Mouse (Mus musculus) CD8-positive naive resting alpha-beta T cell, adult 2 months (primary cell): ENCODE measurements around the gene Alg12.
"Not testable (repeated sequence)": the region's sequence is repeated elsewhere in the genome, so short reads cannot be mapped to it uniquely, and the experiment has no call there.

Experiments
- DNase-seq, 2 experiments: peaks; one replicate each; pipeline ENCODE4 v3.0.0; 2022; ENCODE audit warnings: low read depth in 2 of 2, low spot score in 2 of 2

The Alg12 gene

DNA sequence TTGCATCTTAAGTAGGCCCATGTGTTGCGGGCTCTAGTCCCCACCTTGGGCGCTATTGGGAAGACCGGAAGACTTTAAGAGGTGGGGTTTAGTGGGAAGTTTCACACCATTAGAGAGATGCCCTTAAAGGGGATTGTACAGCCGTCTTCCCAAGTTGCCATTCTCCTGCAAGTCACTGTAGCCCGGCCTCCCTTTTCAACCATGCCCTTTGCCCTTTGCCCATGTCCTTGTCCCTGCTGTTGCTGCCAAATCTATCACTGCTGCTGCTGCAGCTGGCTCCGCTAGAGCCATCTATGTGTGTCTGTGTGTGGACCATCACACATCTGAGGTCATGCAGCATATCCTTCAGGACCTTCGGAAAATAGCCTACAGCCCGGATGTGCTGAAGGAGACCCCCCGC is 13.4 kb upstream of the Alg12 start:
- no peak for DNase-seq

DNA sequence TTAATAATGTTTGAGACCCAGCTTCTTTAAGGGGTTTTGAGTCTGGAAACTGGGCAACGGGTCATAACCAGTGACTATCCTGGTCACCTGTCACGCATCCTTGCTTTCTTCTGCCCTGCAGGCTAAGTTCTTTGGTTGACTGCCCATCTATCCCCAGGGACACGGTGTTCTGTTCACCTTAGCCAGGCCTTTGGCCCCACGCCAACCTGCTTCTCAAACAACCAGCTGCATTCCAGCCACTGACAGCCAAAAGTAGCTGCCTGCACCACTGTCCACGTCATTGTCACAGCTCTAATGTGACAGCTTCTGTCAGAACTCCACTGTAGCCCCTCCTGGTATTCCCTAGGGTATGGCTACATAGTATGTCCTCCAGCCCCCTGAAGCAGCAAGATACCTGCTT is 12.4 kb upstream of the Alg12 start:
- DNase-seq: no peak

DNA sequence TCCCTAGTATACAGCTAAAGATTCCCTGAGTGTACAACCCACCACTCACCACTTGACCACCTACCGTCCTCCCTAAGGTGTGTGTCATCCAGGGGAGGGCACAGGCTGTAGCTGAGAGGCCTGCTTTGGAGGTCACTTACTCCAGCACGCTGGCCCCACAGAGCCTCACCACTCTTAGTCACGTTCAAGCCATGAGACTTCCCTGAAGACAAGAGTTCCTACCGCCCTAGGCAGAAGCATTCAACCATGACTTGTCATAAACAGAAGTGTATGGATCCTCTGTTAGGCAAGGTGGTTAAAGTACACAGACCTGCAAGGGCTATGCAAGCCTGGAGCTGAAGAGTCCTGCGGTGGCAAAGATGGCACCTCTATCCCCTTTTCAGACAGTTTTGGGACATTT is 11.6 kb upstream of the Alg12 start:
- DNase-seq: no peak

DNA sequence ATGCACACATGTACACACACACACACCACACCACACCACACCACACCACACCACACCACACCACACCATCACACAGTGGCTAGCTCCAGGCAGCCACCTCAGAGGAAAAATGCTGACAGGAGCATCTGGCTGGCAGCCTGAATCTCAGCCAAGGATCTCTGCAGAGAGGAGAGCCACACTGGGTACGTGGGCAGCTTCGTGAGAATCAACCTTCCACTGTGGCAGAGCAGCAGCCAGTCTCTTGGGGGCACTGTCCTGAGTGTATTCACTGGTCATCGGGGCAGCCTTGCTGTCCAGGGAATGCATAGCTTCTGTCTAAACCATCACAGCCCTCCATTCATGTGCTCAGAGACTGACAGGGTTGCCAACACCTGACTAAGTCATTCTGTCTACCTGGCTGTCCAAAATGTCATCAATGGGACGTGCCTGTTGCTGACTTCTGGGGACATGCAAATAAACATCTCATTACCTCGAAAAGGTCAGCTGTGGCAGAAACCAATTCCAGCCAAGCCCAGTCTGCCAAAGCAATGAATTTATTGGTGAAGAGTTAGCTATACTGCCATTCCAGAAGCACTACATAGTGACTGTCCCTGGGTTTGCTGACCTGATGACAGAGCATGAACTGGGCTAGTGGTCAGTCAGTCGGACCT is 10.8 kb upstream of the Alg12 start:
- no peak for DNase-seq

DNA sequence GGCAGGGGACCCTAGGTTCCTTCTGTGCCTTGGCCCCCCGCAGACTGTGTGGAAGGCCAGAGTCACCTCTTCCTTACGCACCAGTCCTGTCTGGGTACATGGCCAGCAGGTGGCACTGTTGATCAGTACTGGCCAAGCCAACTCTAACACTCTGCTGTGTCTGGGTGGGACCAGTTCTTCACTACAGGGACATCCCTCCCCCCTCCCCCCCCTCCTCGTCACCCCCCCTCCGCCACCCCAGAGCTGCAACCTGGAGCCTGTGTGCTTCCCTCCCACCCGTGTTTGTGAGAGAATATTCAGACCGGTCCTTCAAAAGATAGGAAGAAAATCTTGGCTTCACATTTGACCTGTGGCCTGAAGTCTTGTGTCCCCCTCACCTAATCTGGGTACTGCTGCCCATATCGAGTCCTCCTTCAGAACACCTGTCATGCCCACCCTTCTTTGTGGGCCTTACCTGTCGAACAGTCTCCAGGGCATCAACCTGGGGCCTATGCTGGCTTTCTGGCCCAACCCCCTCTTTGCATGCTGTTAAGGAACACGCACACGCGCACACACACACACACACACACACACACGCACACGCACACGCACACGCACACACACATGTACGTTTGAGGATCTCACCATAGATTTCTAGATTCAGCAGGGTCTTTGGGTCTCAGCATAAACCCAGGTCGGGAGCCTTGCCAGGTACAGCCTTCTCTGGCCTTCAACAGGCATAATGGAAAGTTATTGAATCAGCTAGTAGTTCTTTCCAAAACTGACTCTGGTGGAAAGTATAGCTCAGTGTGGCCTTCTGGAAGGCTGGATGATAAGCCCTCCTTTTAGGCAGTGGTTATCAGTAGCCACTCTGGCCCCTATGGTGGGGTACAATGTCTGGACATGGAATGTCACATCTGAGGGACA is 9.9 kb upstream of the Alg12 start:
- peak; percentile 80 to 88 for DNase-seq

DNA sequence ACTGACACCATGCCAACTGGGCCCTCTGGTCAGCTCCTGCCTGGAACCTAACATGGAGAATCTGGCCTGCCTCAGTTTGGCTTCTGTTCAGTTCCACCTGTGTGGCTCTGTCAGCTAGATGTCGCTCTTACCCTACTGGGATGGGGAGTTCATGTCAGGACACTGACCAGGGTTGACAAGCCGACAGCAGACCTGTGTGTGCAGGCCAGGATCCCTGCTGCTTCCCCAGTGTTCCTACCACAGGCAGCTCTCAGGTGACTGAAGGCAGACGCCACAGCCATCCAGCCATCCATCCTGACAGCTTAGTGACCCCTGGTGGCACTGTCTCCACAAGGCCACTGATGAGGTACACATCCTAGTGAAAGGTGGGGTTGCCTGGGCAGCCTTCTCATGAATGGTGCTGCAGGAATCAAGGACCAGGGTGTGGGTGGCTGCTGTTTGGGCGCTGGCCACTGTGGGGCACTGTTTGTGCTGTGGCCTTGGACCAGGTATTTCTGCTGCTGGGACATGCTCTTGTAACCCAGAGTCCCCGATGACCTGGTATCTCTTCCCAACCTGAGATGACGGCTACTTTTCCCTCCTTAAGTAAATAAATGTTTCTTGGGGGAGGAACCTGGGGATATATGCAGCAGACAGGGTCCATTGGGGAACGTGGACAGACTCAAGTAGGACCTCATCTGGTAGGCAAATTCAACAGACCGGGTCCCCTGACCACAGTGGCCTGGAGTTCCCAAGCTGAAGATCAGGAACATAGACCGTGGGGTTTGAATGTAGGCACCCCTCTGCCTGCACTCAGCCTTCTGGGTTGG is 9.1 kb upstream of the Alg12 start:
- peak; percentile 32 to 49 for DNase-seq

DNA sequence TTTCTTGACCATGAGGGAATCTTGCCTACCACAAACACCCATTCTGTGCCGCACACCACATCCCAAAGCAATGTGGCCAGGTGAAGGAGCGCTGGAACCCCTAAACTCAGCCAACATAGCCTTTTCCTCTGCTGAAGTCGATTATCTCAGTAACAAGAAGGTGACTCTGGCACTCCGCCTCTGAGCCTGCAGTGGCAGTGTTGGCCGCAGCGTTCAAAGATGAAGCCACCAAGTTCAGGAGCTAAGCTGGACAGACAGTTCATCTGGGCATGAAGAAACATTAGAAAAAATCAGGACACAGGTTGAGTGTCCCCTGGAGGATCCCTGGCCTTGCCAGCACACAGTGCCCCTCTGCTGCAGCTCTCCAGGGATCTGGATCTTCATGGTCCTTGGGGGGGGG is 8.3 kb upstream of the Alg12 start:
- no peak for DNase-seq

DNA sequence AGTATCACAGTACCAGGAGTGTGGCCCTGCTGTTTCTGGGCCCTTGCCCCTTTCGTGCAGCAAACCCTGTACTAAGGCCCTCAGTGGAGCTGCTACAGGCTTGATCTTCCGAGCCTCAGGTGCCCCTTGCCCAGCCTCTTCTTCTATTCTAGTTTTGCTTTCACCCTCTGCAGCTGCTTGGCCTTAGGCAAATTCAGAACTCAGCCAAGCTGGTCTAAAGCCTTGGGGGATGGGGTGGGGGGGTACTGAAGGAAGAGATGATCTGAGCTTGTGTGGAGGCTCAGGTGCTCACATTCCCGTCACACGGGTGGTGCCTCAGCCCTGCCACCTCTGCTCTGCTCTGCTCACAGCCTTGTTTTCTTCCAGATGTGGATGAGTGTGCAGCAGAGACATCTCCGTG is 4.3 kb upstream of the Alg12 start:
- DNase-seq: no peak

DNA sequence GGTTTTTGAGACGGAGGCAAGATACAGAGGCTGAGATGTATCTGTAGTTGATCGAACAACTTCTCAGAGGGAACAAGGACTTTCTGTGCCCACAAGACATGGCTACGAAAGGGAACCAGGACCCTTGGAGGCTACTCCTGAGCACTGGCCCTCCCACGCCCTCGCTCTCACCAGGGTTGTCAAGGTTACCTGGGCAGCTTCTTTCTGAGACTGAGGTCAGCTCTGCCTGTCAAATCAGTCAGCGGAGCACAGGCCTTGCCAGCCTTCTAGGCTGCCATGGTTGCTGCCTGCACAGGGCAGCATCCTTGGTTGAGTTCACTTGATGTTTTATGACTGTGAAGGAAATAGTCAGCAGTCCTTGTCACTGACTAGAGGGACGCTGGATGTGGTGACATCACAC is 3.4 kb upstream of the Alg12 start:
- DNase-seq: no peak

DNA sequence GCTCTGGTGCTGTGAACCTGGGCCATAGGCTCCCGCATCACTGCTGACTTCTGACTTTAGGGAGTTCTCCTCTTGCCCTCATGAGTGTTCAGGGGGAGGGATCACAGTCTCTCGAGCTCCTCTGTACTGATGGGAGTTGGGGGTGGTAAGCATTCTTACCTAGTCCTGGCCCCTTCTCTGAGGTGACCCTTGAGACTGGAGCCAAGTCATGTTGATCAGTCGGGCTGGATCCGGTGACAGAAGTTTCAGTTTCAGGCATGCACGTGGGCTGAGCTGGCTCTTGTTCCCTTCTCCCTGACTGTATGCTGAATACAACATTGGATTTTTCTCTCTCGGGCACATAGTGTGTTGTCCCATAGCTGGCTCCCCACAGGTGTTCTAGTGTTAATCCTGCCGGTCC is 2.3 kb upstream of the Alg12 start:
- DNase-seq: no peak

DNA sequence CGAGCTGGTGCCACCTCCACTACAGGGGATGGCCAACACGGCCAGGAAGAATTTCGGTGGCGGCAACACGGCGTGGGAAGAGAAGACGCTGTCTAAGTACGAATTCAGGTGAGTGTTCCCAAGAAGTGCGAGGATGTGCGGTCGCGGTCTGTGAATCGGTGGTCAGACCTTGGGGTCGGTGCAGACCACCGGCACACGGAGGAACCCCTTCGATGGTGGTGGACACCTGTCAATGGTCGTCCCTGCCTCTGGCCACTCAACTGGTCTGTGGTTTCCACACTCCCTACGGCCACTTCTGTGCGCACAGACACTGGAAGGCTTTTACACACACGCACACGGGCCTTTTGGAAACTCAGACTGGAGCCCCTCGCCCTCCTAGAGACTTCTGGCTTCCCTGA is 787 bp upstream of the Alg12 start:
- no peak for DNase-seq

DNA sequence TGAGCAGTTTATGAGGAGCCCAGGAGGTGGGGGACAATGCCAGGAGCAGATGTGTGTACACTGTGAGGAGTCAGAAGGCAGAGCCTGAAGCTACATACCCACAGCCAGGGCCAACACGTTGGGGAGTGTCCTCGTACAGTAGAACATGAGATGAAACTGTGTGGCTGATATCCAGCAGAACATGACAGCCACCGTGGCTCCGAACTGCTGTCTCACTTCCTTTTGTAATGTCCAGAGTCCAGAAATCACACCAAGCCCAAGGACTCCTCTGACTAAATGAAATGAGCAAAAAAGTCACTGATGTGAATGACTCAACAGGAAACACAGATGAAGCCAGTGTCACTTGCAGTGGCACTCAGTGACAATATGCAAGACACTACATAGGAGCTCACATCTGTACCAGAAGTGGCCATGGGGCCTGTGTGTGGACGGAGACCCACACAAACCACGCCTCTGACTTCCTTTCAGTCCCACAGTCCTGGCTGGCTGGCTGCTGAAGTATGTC is 3.9 kb downstream of the Alg12 start:
- DNase-seq: no peak

DNA sequence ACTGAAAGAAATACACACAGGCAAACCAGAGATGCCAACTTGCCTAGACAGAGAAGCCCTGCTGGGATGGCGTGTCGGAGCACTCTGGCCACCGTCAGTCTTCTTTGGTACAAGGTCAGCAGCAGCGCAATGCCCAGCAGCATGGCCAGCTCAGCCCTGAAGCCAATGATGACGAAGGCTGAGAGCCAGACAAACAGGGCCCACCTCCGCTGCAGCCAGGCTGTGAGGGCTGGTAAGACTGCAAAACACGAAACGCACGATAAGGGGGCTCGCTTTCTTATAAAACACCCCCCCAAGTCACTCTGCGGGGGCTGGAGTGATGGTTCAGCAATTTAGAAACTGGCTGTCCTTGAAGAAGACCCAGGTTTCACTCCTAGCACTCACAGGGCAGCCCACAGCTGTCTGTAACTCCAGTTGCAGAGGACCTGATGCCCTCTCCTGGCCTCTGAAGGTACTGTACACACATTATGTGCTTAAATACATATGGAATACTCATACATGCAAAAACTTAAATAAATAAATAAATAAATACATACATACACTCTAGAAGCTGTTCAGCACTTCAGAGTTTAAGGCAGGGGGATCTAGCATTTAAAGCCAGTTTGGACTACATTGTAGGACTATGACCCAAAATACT is 4.6 kb downstream of the Alg12 start:
- no peak for DNase-seq

DNA sequence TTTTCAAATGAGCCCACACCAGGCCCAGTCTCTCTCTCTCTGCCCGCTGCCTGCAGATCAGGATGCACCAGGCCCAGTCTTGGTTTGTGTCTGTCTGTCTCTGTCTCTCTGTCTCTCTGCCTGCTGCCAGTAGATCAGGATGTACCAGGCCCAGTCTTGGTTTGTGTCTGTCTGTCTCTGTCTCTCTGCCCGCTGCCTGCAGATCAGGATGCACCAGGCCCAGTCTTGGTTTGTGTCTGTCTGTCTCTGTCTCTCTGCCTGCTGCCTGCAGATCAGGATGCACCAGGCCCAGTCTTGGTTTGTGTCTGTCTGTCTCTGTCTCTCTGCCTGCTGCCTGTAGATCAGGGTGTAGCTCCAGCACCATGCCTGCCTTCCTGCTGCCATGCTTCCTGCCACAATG is 5.2 kb downstream of the Alg12 start:
- not testable (repeated sequence) for DNase-seq

DNA sequence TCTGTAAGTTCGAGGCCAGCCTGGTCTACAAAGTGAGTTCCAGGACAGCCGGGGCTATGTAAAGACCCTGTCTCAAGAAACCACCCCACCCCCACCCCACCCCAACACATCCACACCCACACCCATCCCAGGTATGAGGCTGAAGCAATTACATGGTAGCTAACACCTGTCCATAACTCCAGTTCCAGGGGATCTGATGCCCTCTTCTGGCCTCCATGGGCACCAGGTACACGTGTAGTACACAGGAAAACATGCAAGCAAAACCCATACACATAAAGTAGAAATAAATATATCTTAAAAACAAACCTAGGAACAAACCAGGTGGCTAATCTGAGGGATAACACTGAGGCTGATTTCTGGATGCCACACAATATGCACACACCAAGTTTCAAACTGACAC is 5.9 kb downstream of the Alg12 start:
- DNase-seq: no peak

DNA sequence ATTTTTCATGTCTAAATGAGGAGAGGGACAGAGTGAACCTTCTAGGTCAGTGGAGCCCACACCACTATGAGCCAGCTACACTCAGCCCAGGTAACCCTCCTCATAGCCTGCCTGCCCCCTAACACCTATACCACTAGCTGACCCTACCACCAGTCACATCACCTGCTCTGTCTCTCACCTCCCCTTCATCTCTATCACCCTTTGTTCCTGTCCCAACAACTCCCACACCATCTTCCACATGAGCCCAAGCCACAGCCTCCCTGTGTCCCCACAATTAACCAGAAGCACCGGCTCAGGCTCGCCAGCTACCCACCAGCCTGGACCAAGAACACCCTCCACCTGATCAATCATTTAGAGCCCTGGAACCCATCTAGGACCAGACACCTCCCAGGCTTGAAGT is 8.7 kb downstream of the Alg12 start:
- no peak for DNase-seq

DNA sequence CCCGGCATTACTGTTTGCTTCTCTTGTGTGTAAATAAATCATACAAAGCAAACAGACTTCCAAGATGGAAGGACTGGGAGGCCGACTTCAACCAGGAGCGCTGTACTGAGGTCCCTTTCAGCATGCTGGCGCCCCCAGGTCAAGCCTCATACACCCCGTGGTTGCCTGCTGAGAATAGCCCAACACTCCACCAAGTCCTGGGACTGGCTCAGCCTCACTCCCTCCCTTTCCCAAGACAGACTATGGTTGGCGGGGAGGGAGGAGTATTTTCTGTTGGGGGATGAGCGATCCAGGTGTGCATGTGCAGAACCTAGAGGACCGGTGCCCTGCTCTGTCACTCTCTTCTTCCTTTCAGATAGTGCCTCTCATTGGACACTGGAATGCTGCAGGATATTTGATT is 11.0 kb downstream of the Alg12 start:
- DNase-seq: no peak

DNA sequence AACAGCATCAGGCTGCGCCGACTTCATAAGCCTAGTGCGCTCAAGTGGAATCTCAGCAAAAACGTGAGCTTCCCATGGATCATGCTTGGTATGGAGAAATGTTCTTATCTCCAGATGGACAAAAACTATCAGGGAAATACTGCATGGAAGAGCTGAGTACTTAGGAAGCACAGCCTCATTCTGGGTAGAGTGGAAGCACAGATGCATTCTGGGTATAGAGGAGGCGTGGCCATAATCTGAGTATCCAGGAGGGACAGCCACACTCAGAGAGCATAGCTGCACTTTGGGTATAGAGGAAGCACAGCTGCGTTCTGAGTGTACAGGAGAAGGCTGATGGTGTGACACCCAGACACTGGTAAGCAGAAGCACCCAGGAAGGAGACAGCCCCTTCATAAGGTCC is 16.8 kb downstream of the Alg12 start:
- DNase-seq: no peak

DNA sequence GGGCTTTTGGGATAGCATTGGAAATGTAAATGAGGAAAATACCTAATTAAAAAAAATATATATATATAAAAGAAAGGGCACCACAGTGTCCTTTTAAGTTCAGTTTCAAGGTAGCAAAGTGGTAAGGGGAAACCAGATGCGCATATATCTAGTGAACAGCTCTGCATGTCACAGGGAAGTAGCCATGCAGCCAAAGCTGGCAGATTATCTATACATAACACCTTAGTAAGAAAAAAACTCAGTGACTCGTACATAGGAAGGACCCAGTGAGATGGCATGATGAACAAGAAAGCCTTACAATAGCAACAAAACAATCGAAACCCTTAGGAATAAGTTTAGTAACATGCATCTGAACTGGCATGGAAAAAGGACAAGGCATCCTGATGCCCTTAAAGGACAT is 17.2 kb downstream of the Alg12 start:
- no peak for DNase-seq

DNA sequence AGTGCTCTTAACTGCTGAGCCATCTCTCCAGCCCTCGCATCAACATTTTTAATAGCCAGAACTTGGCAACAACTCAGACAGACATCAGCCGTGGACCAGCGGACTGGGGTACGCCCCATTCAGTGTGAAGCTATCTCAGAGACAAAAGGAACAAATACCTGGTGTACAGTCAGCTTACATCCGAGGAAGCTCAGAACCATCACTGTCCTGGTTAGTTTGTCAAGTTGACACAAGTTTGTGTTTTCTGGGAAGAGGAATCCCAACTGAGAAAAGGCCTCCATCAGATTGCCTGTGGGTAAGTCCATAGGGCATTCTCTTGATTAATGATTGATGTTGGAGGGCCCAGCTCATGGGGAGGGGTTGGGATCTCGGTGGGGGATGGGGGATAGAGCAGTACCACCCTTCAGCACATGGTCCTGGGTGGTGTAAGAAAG is 18.2 kb downstream of the Alg12 start:
- no peak for DNase-seq

DNA sequence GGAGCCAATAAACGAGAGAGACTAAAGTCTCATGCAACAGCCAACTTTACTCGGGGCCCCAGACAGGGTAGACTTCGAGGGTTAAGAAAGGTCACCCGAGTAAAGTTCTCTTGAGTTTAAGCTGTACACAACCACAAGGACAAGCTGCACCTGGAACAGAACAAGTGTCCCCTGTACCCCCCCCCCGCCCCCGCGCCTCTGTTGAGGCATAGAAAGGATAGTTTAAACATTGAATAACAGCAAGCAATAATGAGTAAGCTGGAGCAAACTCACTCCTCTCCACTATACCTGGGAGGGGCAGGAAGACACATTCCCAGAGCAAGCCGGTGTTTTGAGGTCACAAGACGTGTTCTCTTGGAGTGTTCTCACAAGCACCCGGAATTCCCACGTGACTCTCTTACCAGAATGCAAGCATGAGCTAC is 19.2 kb downstream of the Alg12 start:
- no peak for DNase-seq
